Mouse (Mus musculus): ENCODE measurements around the gene Olfr1340. TPM values are rescaled to one million over a fixed set of nuclear protein-coding genes. Genes with fewer than 3 reads are reported as not detected.

Olfr1340 gene
- polyA plus RNA-seq, 1 experiment from 2014 or later = not detected

DNA sequence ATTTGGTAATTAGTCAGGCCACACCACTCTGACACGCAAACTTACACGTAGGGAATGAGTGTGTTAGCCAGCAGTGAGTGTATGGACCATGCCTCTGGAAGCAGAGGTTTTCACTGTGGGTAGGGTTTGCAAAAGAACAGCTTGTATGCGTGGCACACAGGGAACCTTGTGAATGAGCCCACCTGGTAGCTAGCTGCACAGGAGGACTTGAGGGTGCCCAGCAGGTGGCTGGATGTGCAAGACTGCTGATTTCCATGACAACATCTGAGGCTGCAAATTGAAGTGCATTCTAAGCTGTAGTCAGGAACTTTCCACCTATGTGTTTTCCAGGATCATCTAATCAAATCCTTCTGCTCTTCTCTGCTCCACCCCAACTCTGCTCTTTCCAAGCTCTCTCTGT, 19.6 kb downstream of the Olfr1340 start:
- no peak for ATAC-seq (ENCODE audit: low read depth)
- H3K4me3 ChIP-seq (ENCODE audit: low read length) = no peak overlapping the region
- H3K4me1 ChIP-seq (replicated peaks; ENCODE audit: control insufficient read depth, insufficient read depth, low read length) = no peaks in the 10 kb centered on the region
- H3K9ac ChIP-seq (ENCODE audit: low read length) = no peak overlapping the region
- H3K9me3 ChIP-seq (ENCODE audit: control insufficient read depth, low read length) = no peaks in the 10 kb centered on the region
- WGBS = 59% methylated on average over 3 of the region's 3 CpGs
- no peak overlapping the region for H3K4me2 ChIP-seq (ENCODE audit: low read depth, low read length)
- H3K27me3 ChIP-seq (ENCODE audit: control insufficient read depth, insufficient read depth, low read depth, low read length) = peaks cover 4% of the 10 kb centered on the region; the same call in 1 of the 2 replicates
- H3K27ac ChIP-seq (ENCODE audit: low read length) = no peak overlapping the region
- H3K36me3 ChIP-seq (ENCODE audit: control insufficient read depth, insufficient read depth, low read length) = no peaks in the 10 kb centered on the region

DNA sequence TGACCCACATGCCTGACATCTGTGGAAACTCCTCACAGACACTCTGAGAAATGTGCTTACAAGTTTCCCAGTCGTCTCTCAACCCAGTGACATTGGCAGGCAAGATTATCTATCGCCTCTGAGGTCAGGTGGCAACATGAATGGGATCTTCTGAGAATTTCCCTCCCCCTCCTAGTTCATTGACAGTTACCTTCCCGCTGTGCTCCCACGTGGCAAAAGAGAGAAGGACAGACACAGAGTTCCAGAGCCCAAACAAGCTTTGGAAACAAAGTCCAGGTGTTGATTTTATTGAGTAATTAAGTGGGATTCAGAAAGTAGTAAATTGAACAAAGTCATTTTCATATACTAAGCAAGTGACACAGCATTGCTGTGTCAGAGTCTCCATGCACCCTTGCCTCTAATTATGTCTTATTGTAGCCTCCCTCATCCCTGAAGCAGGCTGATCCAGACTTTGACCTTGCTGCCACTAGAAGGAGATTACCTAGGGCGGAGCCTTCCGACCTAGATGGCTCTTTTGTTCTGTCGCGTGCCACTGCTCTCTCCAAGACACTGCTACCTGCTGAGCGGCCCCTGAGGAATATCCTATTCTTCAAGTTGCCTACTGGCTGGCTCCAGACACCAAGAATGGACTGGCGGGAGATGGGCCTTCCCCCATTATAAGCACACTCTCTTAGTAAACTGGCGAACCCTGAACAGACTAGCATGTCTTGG, 21.2 kb downstream of the Olfr1340 start:
- Histone ChIP-seq H3K4me2 (ENCODE audit: low read depth, low read length) (no peak overlapping the region), H3K9me3 (ENCODE audit: control insufficient read depth, low read length) (peaks cover under 1% of the 10 kb centered on the region; the same call in 1 of the 2 replicates), H3K9ac (ENCODE audit: low read length) (no peak overlapping the region), H3K27me3 (ENCODE audit: control insufficient read depth, insufficient read depth, low read depth, low read length) (peaks cover 4% of the 10 kb centered on the region; the same call in 1 of the 2 replicates), H3K27ac (ENCODE audit: low read length) (no peak overlapping the region), H3K36me3 (ENCODE audit: control insufficient read depth, insufficient read depth, low read length) (no peaks in the 10 kb centered on the region), H3K4me1 (replicated peaks; ENCODE audit: control insufficient read depth, insufficient read depth, low read length) (no peaks in the 10 kb centered on the region), H3K4me3 (ENCODE audit: low read length) (no peak overlapping the region)
- 4% methylated on average over 11 of the region's 11 CpGs for WGBS
- no peak for ATAC-seq (ENCODE audit: low read depth)

DNA sequence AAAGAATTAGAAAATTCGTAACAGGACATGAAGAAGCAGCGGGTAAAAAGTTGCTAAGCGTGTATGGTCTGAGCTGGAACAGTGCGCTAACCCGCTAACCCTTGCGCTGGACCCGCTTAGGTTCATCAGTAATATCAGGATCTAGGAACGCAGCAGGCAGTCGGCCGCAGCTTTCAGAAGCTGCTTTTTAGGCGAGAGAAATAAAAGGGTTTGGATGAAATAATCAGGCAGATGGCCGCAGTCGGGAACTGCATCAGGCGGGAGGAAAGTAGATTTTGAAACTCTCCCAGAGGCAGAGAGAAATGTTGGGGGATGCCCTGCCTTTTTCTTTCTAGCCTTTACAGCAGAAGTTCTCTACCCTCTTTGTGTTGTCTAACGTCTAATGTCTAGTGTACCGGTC, 21.9 kb downstream of the Olfr1340 start:
- no peak for ATAC-seq (ENCODE audit: low read depth)
- Histone ChIP-seq H3K27ac (ENCODE audit: low read length) (no peak overlapping the region), H3K4me3 (ENCODE audit: low read length) (no peak overlapping the region), H3K4me2 (ENCODE audit: low read depth, low read length) (no peak overlapping the region), H3K4me1 (replicated peaks; ENCODE audit: control insufficient read depth, insufficient read depth, low read length) (no peaks in the 10 kb centered on the region), H3K27me3 (ENCODE audit: control insufficient read depth, insufficient read depth, low read depth, low read length) (peaks cover 4% of the 10 kb centered on the region; the same call in 1 of the 2 replicates), H3K9ac (ENCODE audit: low read length) (no peak overlapping the region), H3K9me3 (ENCODE audit: control insufficient read depth, low read length) (peaks cover 2% of the 10 kb centered on the region; the same call in 1 of the 2 replicates), H3K36me3 (ENCODE audit: control insufficient read depth, insufficient read depth, low read length) (no peaks in the 10 kb centered on the region)
- 9% methylated on average over 16 of the region's 16 CpGs for WGBS

DNA sequence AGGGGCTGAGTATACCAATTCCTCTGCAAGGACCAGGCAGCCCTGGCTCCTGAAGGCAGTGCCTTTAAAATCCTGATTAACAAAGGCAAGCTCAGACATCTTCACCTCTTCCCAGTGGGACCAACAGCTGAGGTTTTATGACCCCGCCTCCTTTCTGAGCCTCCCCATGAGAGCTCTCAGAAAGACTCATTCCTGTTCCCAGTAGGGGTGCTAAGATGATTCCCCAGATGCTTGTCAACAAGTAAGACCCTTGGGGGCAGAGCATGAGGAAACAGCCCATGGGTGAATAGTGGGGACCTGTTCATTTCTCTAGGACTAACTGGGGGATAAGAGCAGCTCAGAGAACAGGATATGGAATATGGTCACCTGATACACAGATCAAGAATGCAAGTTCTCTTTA, 38.7 kb downstream of the Olfr1340 start, which contains the start of gene Olfr1338:
TSS of gene Olfr1338 (minus strand) at position 101 of the 400 bp plus-strand sequence.
- Histone ChIP-seq H3K9ac (ENCODE audit: low read length) (no peak within 1 kb of the TSS), H3K4me2 (ENCODE audit: low read depth, low read length) (no peak within 1 kb of the TSS), H3K27ac (ENCODE audit: low read length) (no peak within 1 kb of the TSS), H3K9me3 (ENCODE audit: control insufficient read depth, low read length) (no peaks in the 10 kb centered on the region), H3K36me3 (ENCODE audit: control insufficient read depth, insufficient read depth, low read length) (no peaks in the 10 kb centered on the region), H3K4me1 (replicated peaks; ENCODE audit: control insufficient read depth, insufficient read depth, low read length) (no peaks in the 10 kb centered on the region), H3K27me3 (ENCODE audit: control insufficient read depth, insufficient read depth, low read depth, low read length) (no peaks in the 10 kb centered on the region), H3K4me3 (ENCODE audit: low read length) (no peak within 1 kb of the TSS)
- WGBS = 75% methylated on average over 1 of the region's 1 CpGs
- ATAC-seq (ENCODE audit: low read depth) = no peak

Other genes starting within 250 kb of the Olfr1340 start
- 99.4 and 102 TPM in 2 replicates for gene Tie1, start 230.1 kb upstream of the Olfr1340 start, polyA plus RNA-seq (2015; fragmentation: Nextera tagmentation; extraction: Ambion mirVana)
- 18.8 and 21.1 TPM in 2 replicates for gene 2610528J11Rik, start 193.1 kb upstream of the Olfr1340 start, polyA plus RNA-seq (2015; fragmentation: Nextera tagmentation; extraction: Ambion mirVana)
- 8.0 and 8.4 TPM in 2 replicates for gene Tmem125, start 176.1 kb upstream of the Olfr1340 start, polyA plus RNA-seq (2015; fragmentation: Nextera tagmentation; extraction: Ambion mirVana)
- 1.3 and 1.6 TPM in 2 replicates for gene Cfap57, start 99.4 kb upstream of the Olfr1340 start, polyA plus RNA-seq (2015; fragmentation: Nextera tagmentation; extraction: Ambion mirVana)
- gene Ebna1bp2, start 99.3 kb upstream of the Olfr1340 start, polyA plus RNA-seq (2015; fragmentation: Nextera tagmentation; extraction: Ambion mirVana) = 116 and 125 TPM in 2 replicates
- not detected in 2 replicates for gene Olfr62, start 61.2 kb upstream of the Olfr1340 start, polyA plus RNA-seq (2015; fragmentation: Nextera tagmentation; extraction: Ambion mirVana)
- gene Olfr1342, start 27.4 kb upstream of the Olfr1340 start, polyA plus RNA-seq (2015; fragmentation: Nextera tagmentation; extraction: Ambion mirVana) = 0.50 and 0.59 TPM in 2 replicates
- not detected in 2 replicates for gene Olfr1341, start 16.6 kb upstream of the Olfr1340 start, polyA plus RNA-seq (2015; fragmentation: Nextera tagmentation; extraction: Ambion mirVana)
- not detected in 2 replicates for gene Olfr1339, start 12.0 kb downstream of the Olfr1340 start, polyA plus RNA-seq (2015; fragmentation: Nextera tagmentation; extraction: Ambion mirVana)
- not detected in 2 replicates for gene Olfr1338, start 38.6 kb downstream of the Olfr1340 start, polyA plus RNA-seq (2015; fragmentation: Nextera tagmentation; extraction: Ambion mirVana)
- gene Olfr1337, start 62.4 kb downstream of the Olfr1340 start, polyA plus RNA-seq (2015; fragmentation: Nextera tagmentation; extraction: Ambion mirVana) = not detected in 2 replicates
- not detected in 2 replicates for gene Olfr1335, start 89.8 kb downstream of the Olfr1340 start, polyA plus RNA-seq (2015; fragmentation: Nextera tagmentation; extraction: Ambion mirVana)
- not detected in 2 replicates for gene Olfr1333, start 116.1 kb downstream of the Olfr1340 start, polyA plus RNA-seq (2015; fragmentation: Nextera tagmentation; extraction: Ambion mirVana)
- not detected in 2 replicates for gene Olfr1331, start 144.5 kb downstream of the Olfr1340 start, polyA plus RNA-seq (2015; fragmentation: Nextera tagmentation; extraction: Ambion mirVana)
- gene Olfr1330, start 168.5 kb downstream of the Olfr1340 start, polyA plus RNA-seq (2015; fragmentation: Nextera tagmentation; extraction: Ambion mirVana) = not detected in 2 replicates
- not detected in 2 replicates for gene Olfr1329, start 197.3 kb downstream of the Olfr1340 start, polyA plus RNA-seq (2015; fragmentation: Nextera tagmentation; extraction: Ambion mirVana)
- gene Olfr1328, start 218.5 kb downstream of the Olfr1340 start, polyA plus RNA-seq (2015; fragmentation: Nextera tagmentation; extraction: Ambion mirVana) = not detected in 2 replicates
- not detected in 2 replicates for gene Lao1, start 241.4 kb downstream of the Olfr1340 start, polyA plus RNA-seq (2015; fragmentation: Nextera tagmentation; extraction: Ambion mirVana)

All from lung, embryonic 16.5 days (tissue).